Mouse (Mus musculus) cerebellum, adult 9-10 months (tissue): ENCODE results near the gene Actl6b.

Experiments used
- DNase-seq: peaks from one replicate; pipeline ENCODE4 v3.0.0; 2022

The Actl6b gene

GRCm38 (mm10) chr5:137553411-137553837, at the start of gene Actl6b:
Gene Actl6b (plus strand): TSS chr5:137553517.
- peak; percentile 95 for DNase-seq

GRCm38 (mm10) chr5:137504041-137504440, 49.3 kb upstream of the Actl6b start:
- DNase-seq, result peak; percentile 58

- peak; percentile 84 for DNase-seq
These were observed 43.3 kb upstream of the Actl6b start for GRCm38 (mm10) chr5:137510014-137510501.

GRCm38 (mm10) chr5:137510573-137511390, 42.5 kb upstream of the Actl6b start:
- DNase-seq, result peak; percentile 54

- peak; percentile 51 for DNase-seq
These were observed 41.6 kb upstream of the Actl6b start for GRCm38 (mm10) chr5:137511706-137512105.

- peak; percentile 47 for DNase-seq
These were observed 40.2 kb upstream of the Actl6b start for GRCm38 (mm10) chr5:137512847-137513794.

GRCm38 (mm10) chr5:137513951-137514721, 39.2 kb upstream of the Actl6b start:
- DNase-seq, result no peak

GRCm38 (mm10) chr5:137514811-137515210, 38.5 kb upstream of the Actl6b start:
- no peak for DNase-seq

- DNase-seq, result no peak
These were observed 34.9 kb upstream of the Actl6b start, which contains the start of gene Gigyf1 for GRCm38 (mm10) chr5:137518436-137518835. Gene Gigyf1 (plus strand): TSS chr5:137518548.

- DNase-seq, result no peak
These were observed 33.4 kb upstream of the Actl6b start for GRCm38 (mm10) chr5:137519691-137520550.

GRCm38 (mm10) chr5:137521861-137522260, 31.5 kb upstream of the Actl6b start:
- DNase-seq, result no peak

- no peak for DNase-seq
These were observed 30.6 kb upstream of the Actl6b start for GRCm38 (mm10) chr5:137522711-137523110.

GRCm38 (mm10) chr5:137523396-137524250, 29.7 kb upstream of the Actl6b start:
- DNase-seq, result no peak

GRCm38 (mm10) chr5:137524251-137524515, 29.1 kb upstream of the Actl6b start:
- DNase-seq, result no peak

GRCm38 (mm10) chr5:137524671-137525070, 28.6 kb upstream of the Actl6b start:
- DNase-seq, result no peak

GRCm38 (mm10) chr5:137525511-137525910, 27.8 kb upstream of the Actl6b start:
- no peak for DNase-seq

- no peak for DNase-seq
These were observed 27.0 kb upstream of the Actl6b start for GRCm38 (mm10) chr5:137526192-137526936.

- DNase-seq, result no peak
These were observed 25.9 kb upstream of the Actl6b start for GRCm38 (mm10) chr5:137527413-137527812.

- DNase-seq, result no peak
These were observed 24.9 kb upstream of the Actl6b start for GRCm38 (mm10) chr5:137528247-137528968.
